Mouse (Mus musculus): Measurements from ENCODE around the gene Pex11b. TPM values are rescaled to one million over a fixed set of nuclear protein-coding genes. Genes with fewer than 3 reads are reported as not detected.
A peak's percentile ranks its signal among the peaks of the same experiment; 100 is the strongest.

Pex11b gene
- polyA plus RNA-seq, 1 experiment from 2014 or later = 35.5 TPM

DNA sequence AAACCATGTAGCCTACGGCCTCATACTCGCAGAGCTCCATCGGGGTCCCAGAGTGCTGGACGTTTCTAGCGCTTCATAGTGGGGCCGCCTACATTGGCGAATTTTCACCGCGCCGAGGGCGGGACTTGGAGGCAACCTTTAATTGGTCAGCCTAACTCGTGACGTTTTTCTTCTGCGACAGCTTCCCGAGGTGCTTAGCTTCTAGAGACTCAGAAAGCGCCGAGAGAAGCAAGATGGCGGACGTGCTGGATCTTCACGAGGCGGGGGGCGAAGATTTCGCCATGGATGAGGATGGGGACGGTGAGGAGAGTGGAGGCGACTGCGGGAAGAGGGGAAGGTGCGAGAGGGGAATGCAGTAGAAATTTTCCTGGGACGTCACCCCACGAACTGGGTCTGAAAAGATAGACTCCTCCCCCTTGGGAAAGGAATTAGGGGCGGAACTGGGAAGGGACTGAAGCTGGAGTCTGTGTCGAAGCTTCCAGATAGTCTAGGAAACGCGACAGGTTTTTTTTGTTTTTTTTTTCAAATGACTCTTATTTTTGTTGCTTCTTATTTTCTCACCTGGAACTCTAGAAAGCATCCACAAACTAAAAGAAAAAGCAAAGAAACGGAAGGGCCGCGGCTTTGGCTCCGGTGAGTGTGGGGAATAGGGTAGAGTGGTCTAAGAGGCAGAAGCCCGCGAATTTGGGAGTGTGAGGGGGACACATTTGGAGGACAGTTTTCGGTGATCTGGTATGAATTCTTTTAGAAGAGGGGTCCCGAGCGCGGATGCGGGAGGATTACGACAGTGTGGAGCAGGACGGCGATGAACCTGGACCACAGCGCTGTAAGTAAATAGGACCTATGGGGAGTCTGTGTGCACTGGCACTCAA, 5.2 kb upstream of the Pex11b start, which contains the start of gene Rbm8a:
TSS of gene Rbm8a (plus strand) at position 205 of the 872 bp plus-strand sequence.
- peak; percentile 94 for ATAC-seq (replicated peaks; ENCODE audit: insufficient number of reproducible peaks, insufficient read depth, low FRiP score, low read depth)
- Histone ChIP-seq H3K4me2 (peak within 1 kb of the TSS; percentile 87), H3K36me3 (peaks cover 27% of the 10 kb centered on the region), H3K4me1 (replicated peaks) (peaks cover 24% of the 10 kb centered on the region), H3K27me3 (no peaks in the 10 kb centered on the region), H3K27ac (peak within 1 kb of the TSS; percentile 74), H3K9ac (peak within 1 kb of the TSS; percentile 62), H3K9me3 (replicated peaks) (no peaks in the 10 kb centered on the region), H3K4me3 (peak within 1 kb of the TSS; percentile 73)
- 1% methylated on average over 48 of the region's 48 CpGs for WGBS

DNA sequence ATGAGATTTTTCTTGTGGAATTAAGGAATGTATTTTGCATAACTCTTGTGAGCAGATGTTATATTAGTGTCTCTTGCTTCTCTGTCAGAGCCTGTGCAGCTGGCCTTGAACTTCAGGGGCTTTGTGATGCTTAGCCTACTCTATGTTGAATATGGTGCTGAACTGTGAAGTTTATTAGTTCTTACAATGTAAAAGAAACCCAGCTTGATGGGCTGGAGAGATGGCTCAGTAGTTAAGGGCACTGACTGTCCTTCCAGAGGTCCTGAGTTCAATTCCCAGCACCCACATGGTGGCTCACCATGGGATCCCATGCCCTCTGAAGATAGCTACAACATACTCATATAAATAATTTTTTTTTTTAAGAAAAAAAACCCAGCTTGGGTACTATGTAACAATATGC, 3.1 kb upstream of the Pex11b start:
- H3K27ac ChIP-seq = no peak overlapping the region
- H3K27me3 ChIP-seq = no peaks in the 10 kb centered on the region
- H3K9me3 ChIP-seq (replicated peaks) = no peaks in the 10 kb centered on the region
- peaks cover 18% of the 10 kb centered on the region for H3K36me3 ChIP-seq
- ATAC-seq (replicated peaks; ENCODE audit: insufficient number of reproducible peaks, insufficient read depth, low FRiP score, low read depth) = no peak
- no peak overlapping the region for H3K4me2 ChIP-seq
- H3K4me1 ChIP-seq (replicated peaks) = peaks cover 31% of the 10 kb centered on the region
- no peak overlapping the region for H3K9ac ChIP-seq
- no peak overlapping the region for H3K4me3 ChIP-seq

DNA sequence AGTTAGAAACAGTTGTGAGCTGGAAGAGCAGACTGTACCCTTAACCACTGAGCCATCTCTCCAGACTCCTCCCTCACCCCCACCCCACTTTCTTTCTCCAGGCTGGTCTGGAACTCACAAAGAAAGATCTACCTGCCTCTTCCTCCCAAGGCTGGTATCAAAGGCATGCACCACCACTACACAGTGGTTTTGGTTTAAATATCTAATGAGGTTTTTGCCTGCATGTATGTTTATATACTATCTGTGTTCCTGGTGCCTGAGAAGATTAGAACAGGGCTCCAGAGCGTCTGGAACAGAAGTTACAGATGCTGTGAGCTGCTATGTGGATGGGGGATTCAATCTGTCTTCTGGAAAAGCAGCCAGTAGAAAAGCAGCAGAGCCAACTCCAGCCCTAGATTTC, 1.2 kb upstream of the Pex11b start:
- H3K4me1 ChIP-seq (replicated peaks) = peaks cover 29% of the 10 kb centered on the region
- no peaks in the 10 kb centered on the region for H3K27me3 ChIP-seq
- ATAC-seq (replicated peaks; ENCODE audit: insufficient number of reproducible peaks, insufficient read depth, low FRiP score, low read depth) = no peak
- H3K4me2 ChIP-seq = no peak overlapping the region; the same call in 1 of the 2 replicates
- WGBS = 49% methylated on average over 1 of the region's 1 CpGs
- H3K9ac ChIP-seq = no peak overlapping the region
- H3K9me3 ChIP-seq (replicated peaks) = no peaks in the 10 kb centered on the region
- no peak overlapping the region for H3K27ac ChIP-seq
- no peak overlapping the region for H3K4me3 ChIP-seq
- peaks cover 28% of the 10 kb centered on the region for H3K36me3 ChIP-seq

DNA sequence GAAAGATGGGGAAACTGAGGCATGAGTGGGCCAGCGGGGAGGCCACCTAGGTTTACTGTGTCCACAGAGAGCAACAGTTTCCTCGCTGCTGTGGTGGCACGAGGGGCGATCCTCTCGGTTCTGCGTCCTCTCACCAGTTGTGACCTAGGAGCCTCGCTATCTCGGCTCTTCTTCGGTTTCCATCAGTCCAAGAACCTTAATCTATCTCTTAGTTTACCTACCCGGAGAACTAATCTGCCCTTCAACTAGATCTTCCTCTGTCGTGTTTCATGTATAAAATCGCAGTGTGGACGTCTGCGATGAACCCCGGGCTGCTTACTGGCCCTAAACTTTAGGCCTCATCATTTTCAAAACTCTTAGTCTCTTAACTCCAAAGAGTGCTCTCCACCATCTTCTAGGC, 730 bp downstream of the Pex11b start:
- Histone ChIP-seq H3K9me3 (replicated peaks) (no peaks in the 10 kb centered on the region), H3K9ac (peak overlapping the region; percentile 88), H3K4me3 (peak overlapping the region; percentile 84), H3K27ac (peak overlapping the region; percentile 85), H3K4me2 (peak overlapping the region; percentile 76), H3K27me3 (no peaks in the 10 kb centered on the region), H3K4me1 (replicated peaks) (peaks cover 19% of the 10 kb centered on the region), H3K36me3 (peaks cover 32% of the 10 kb centered on the region)
- ATAC-seq (replicated peaks; ENCODE audit: insufficient number of reproducible peaks, insufficient read depth, low FRiP score, low read depth) = no peak
- 7% methylated on average over 15 of the region's 15 CpGs for WGBS

DNA sequence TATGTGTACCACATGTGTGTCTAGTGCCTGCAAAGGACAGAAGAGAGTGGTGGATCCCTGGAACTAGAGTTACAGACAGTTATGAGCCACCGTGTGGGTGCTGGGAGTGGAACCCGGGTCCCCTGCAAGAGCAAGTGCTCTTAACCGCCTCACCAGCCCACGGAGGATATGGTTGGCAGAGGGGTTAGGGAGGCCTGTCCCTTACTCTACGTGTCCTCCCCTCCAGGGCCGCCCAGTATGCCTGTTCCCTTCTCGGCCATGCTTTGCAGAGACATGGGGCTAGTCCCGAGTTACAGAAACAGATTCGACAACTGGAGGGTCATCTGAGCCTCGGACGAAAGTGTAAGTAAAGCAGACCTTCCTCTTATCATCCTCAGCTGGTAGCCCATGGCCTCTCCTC, 1.3 kb downstream of the Pex11b start:
- Histone ChIP-seq H3K27me3 (no peaks in the 10 kb centered on the region), H3K9ac (peak overlapping the region; percentile 88), H3K36me3 (peaks cover 27% of the 10 kb centered on the region), H3K27ac (no peak overlapping the region), H3K4me1 (replicated peaks) (peaks cover 14% of the 10 kb centered on the region), H3K4me2 (peak overlapping the region; percentile 76), H3K4me3 (peak overlapping the region; percentile 84), H3K9me3 (replicated peaks) (no peaks in the 10 kb centered on the region)
- no peak for ATAC-seq (replicated peaks; ENCODE audit: insufficient number of reproducible peaks, insufficient read depth, low FRiP score, low read depth)
- 61% methylated on average over 11 of the region's 11 CpGs for WGBS

DNA sequence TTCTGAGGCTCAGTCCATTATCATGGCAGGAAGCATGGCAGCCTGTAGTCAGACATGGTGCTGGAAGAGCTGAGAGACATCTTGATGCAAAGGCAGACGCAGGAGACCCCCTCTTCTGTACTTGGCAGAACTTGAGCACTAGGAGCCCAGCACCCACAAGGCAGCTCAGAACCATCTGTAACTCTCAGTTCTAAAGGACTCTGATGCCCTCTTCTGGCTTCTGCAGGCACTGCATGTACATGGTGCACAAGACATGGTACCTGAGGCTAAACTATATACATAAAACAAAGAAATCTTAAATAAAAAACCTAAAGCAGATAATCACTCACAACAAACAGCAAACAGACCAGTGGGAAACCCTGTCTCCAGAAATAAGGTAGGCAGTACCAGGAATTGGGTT, 4.0 kb downstream of the Pex11b start:
- Histone ChIP-seq H3K9me3 (replicated peaks) (no peaks in the 10 kb centered on the region), H3K4me2 (no peak overlapping the region), H3K4me3 (no peak overlapping the region), H3K27me3 (no peaks in the 10 kb centered on the region), H3K4me1 (replicated peaks) (peaks cover 12% of the 10 kb centered on the region), H3K9ac (no peak overlapping the region), H3K27ac (no peak overlapping the region), H3K36me3 (peaks cover 29% of the 10 kb centered on the region)
- ATAC-seq (replicated peaks; ENCODE audit: insufficient number of reproducible peaks, insufficient read depth, low FRiP score, low read depth) = no peak
- 84% methylated on average over 1 of the region's 1 CpGs for WGBS

DNA sequence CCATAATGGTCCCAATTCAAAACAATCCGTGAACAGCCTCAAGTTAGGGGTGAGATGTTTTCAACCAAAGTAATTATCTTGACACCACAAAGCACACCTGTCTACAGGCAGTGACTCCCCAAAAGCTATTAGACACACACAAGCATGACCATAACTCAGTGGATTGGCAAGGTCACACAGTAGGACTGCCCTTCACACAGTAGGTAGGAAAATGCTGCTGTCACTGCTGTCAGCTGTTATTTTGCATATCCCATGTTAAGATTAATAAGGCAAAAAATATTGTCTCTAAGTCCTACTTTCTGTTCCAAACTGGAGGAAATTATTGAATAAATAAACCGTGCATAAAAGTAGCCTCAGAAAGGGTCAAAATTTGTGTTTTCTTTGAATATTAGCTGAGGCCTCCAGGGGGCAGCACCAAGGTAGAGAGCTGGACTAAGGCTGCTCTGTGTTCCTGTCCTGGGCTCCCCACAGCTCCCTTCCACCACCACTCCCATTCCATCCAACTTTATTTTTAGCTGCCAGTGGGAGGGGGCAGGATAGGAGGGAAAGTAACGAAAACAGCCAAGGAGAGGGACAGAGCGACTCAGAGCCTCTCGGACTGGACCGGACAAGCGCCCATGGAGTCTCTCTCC, 10.0 kb downstream of the Pex11b start, which contains the start of gene Itga10:
TSS of gene Itga10 (plus strand) at position 567 of the 632 bp plus-strand sequence.
- H3K9me3 ChIP-seq (replicated peaks) = no peaks in the 10 kb centered on the region
- H3K27me3 ChIP-seq = no peaks in the 10 kb centered on the region
- H3K9ac ChIP-seq = no peak within 1 kb of the TSS; the same call in 1 of the 2 replicates
- H3K36me3 ChIP-seq = peaks cover 18% of the 10 kb centered on the region
- no peak within 1 kb of the TSS for H3K27ac ChIP-seq
- ATAC-seq (replicated peaks; ENCODE audit: insufficient number of reproducible peaks, insufficient read depth, low FRiP score, low read depth) = peak; percentile 67; the same call in 1 of the 2 replicates
- WGBS = 38% methylated on average over 7 of the region's 7 CpGs
- H3K4me2 ChIP-seq = peak within 1 kb of the TSS; percentile 46
- peak within 1 kb of the TSS; percentile 22 for H3K4me3 ChIP-seq
- H3K4me1 ChIP-seq (replicated peaks) = peaks cover 9% of the 10 kb centered on the region

DNA sequence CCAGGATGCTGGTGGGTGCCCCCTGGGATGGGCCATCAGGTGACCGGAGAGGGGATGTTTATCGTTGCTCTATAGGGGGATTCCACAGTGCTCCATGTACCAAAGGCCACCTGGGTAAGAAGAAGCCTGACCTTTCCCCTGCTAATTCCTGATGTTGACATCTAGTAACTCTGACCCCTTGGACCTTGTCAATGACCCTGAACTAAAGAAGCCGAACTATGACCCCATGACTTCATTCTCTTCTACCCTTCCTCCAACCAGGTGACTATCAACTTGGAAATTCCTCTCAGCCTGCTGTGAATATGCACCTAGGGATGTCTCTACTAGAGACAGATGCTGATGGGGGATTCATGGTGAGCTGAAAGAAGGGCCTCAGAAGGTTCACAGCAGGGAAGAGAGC, 12.2 kb downstream of the Pex11b start:
- H3K27ac ChIP-seq = no peak overlapping the region

DNA sequence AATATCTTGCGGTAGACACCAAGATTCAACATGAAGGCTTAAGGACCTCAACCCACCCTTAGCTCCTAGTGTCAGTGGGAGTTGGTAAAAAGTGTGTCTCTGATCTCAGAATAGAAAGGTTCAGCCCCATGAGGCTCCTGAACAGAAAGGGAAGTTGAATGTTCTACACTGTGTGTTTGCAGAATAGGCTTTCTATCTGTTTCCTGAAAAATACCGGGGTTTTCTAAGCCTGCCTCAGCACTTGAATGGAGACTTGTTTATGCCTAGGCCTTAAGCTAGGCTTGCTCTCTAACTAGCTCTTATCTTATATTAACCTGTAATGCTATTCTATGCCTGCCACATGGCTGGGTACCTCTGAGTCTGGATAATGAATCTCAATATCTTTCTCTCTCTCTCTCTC, 25.7 kb downstream of the Pex11b start:
- WGBS = 76% methylated on average over 2 of the region's 2 CpGs
- no peaks in the 10 kb centered on the region for H3K9me3 ChIP-seq (replicated peaks)
- no peaks in the 10 kb centered on the region for H3K36me3 ChIP-seq
- no peak overlapping the region for H3K9ac ChIP-seq
- H3K4me1 ChIP-seq (replicated peaks) = peaks cover 14% of the 10 kb centered on the region
- H3K27ac ChIP-seq = no peak overlapping the region
- no peaks in the 10 kb centered on the region for H3K27me3 ChIP-seq
- H3K4me3 ChIP-seq = no peak overlapping the region
- no peak for ATAC-seq (replicated peaks; ENCODE audit: insufficient number of reproducible peaks, insufficient read depth, low FRiP score, low read depth)
- no peak overlapping the region for H3K4me2 ChIP-seq

More for the DNA sequence above, 12.2 kb downstream of the Pex11b start:
- Histone ChIP-seq H3K36me3 (peaks cover 14% of the 10 kb centered on the region), H3K4me1 (replicated peaks) (peaks cover 9% of the 10 kb centered on the region), H3K9me3 (replicated peaks) (no peaks in the 10 kb centered on the region), H3K27me3 (no peaks in the 10 kb centered on the region), H3K4me2 (no peak overlapping the region), H3K4me3 (no peak overlapping the region), H3K9ac (no peak overlapping the region)
- WGBS = 78% methylated on average over 3 of the region's 3 CpGs
- no peak for ATAC-seq (replicated peaks; ENCODE audit: insufficient number of reproducible peaks, insufficient read depth, low FRiP score, low read depth)

DNA sequence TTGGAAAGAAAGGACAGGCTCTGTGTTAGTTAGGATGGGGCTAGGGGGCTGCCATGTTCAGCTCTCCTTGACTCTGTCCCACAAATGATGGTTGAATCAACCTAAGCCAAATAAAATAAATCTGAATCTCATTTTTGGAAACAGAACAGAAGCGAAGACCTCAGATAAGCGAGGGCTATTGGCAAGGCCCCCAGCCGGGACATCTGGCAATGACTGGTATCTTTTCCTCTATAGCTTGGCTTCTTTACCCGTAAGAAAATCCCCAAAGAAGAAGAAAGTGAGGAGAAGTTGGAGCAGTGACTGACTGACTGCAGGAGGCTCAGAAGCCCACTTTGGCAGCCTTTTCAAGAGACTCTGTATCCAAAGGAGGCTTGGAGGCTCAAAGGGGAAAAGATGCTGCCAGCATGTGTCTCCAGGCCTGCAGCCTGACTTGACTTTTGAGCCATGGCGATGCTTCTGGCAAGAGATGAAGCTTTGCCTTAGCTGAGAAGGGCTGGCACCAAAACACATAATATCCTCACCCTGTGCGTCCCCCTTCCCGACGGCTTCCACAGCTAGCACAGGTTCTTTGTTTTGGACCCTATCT, 27.6 kb downstream of the Pex11b start:
- Histone ChIP-seq H3K4me2 (no peak overlapping the region; the same call in 1 of the 2 replicates), H3K36me3 (no peaks in the 10 kb centered on the region), H3K27ac (peak overlapping the region; percentile 33; the same call in 1 of the 2 replicates), H3K4me1 (replicated peaks) (peaks cover 14% of the 10 kb centered on the region), H3K4me3 (no peak overlapping the region), H3K27me3 (no peaks in the 10 kb centered on the region), H3K9ac (no peak overlapping the region), H3K9me3 (replicated peaks) (no peaks in the 10 kb centered on the region)
- 51% methylated on average over 8 of the region's 8 CpGs for WGBS
- no peak for ATAC-seq (replicated peaks; ENCODE audit: insufficient number of reproducible peaks, insufficient read depth, low FRiP score, low read depth)
